Mouse (Mus musculus): Measurements from ENCODE around the gene Ldah.

DNA sequence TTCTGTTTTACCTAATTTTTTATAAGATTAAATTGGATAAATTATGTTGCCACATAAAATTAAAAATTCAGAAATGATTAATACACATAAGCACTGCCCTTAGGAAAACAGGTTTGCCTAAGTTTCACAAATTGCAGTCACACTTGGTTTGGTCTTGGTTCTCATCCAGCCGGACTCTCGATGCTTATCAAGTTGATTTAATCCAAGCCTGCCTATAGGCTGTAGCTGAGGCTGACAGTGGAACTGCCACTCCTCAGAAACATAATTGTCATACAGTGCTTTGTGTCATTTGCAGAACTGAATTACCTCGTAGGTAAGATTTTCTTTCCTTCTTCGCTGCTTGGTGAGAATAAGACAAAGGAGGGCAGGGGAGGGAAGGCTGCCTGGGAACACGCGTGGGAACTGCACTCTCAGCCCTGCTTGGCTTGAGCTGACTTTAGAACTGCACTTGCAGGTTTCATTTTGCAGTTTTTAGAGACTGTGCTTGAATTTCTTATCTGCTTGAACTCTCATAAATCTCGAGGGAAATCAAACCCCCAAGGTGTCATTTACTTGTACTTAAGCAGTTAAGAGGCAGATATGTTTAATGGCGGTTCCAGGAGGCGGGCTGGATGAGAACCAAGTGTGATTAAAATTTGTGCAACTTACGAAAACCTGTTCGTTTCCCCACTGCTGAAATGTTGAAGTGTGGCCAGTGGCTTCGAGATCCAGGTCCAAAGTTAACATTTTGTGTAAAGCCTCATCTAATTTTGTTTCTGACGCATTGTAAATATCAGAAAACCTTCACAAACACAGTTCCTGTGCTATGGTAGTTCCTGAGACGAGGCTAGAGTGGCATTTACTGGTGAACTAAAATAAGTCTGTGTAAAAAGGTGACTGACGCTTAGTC, 8.7 kb downstream of the Ldah start:
- TF ChIP-seq POLR2A (IDR thresholded peaks at IDR 0.05; ENCODE audit: low read depth, low read length) (no peak), CTCF (IDR thresholded peaks at IDR 0.05; ENCODE audit: extremely low read depth, insufficient read length, insufficient replicate concordance, low read depth, low read length) (no peak)
